Mouse (Mus musculus) Muller cell, postnatal 12 days (primary cell): ENCODE data around the gene Grid2.

Experiments used
- DNase-seq: peaks from one replicate; pipeline ENCODE4 v3.0.0-alpha.2; 2015; ENCODE audit errors: inconsistent ontology term

Gene Grid2

DNA sequence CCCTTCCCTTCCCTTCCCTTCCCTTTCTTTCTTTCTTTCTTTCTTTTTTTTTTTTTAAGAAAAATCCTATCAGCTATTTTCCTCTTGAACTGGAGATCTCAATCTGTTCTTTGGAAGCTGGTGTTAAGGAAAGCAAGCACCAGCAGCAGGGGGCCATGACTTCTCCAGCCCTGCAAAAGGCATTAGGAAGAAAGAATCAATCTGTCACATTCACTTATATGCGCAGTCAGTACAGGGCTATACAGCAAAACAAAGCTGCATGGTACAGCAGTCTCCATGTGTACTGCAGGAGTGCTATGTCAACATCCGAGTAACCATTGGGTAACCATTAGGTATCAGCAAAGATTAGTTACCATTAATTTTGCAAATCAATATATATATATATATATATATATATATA lies 809.0 kb downstream of the Grid2 start:
- no peak for DNase-seq

DNA sequence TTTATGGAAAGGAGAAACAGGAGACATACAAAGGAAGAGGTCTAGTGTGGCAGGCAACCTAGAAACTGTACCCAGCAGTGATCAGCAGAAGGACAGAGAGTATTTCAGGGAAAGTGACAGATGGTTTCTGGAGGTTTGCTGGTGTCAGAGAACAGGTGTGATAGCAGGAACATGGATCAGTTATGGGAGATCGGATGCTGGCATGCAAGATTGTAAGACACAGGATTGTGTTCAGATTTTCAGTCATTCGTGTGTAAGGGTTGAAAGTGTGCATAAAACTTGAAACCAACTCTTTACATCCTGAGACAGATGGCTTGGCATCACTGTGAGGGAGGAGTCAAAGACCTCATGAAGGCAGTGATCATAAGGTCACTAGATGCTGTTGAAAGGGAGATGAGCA lies 817.7 kb downstream of the Grid2 start:
- no peak for DNase-seq

DNA sequence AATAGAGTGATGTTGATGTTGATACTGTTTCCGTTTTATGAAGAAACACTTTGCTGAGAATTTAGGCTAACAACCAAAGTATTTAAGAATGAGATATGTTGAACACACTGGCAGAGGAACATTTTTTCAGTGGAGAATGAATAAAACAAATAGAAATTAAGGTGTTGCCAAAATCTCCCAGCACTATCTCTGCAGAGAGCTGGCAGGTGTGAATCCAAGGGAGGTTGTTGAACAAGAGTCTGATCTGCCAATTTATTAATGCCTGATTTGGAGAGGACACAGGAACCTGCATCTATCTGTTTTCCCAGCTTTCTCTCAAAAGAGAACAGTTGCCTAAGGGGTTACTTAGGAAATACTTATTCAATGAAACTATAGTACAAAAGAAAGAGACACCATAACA lies 822.2 kb downstream of the Grid2 start:
- no peak for DNase-seq

DNA sequence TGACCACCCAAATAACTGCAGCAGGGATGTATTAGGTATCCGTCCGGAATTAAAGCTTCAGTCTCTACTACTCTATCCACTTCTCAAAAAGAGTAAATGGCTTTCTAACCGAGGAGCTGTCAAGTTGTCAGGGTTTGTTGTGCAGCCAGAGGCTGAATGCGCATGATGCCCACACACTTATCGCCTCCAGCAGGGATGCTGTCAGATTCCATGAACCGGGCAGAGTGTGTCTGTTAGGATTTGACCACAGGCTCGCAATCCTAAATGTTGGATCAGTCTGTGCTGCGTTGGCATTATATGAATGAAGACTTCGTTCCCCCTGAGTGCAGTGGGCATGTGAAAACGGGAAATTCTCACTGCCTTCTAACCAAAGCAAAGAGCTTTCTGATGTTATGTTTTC lies 843.0 kb downstream of the Grid2 start:
- DNase-seq: peak; percentile 76

DNA sequence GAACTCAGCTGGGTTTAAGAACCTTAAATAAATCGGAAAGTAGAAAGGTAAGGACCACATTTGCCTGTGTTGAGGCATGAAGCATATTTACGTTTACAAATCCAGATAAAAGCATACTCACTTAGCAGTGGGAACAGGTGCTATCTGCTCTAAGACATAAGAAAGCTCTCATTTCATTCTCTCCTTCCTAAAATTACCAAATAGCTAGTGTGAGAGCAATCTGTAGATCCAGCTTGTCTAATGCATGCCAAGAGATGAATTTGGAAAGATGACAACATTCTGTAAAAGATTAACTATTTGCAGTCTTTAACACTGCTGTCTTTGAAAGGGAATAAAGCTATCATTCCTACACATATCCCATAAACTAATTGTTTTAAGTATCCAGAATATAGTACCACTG lies 858.9 kb downstream of the Grid2 start:
- DNase-seq: no peak

DNA sequence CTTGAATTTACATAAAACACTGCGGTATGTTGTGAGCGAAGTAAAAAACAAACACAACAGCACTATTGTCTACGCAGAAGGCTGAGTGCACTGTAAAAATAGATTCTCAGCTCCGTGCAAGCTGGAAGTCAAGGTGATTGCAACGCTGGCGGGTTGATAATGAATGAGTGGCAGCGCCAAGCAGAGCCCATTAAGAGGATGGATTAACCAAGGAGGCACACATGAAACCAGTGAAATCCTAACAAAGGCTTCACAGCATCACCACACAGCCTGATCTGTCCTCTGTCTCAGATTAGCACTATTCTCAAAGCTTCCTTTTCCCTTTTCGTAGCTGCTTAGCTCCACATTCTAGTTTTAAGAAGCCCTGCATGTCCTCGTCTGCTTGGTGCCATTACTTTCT lies 880.6 kb downstream of the Grid2 start:
- no peak for DNase-seq

GRCm38 (mm10) chr6:64148613-64149012 lies 892.9 kb downstream of the Grid2 start:
- no peak for DNase-seq

DNA sequence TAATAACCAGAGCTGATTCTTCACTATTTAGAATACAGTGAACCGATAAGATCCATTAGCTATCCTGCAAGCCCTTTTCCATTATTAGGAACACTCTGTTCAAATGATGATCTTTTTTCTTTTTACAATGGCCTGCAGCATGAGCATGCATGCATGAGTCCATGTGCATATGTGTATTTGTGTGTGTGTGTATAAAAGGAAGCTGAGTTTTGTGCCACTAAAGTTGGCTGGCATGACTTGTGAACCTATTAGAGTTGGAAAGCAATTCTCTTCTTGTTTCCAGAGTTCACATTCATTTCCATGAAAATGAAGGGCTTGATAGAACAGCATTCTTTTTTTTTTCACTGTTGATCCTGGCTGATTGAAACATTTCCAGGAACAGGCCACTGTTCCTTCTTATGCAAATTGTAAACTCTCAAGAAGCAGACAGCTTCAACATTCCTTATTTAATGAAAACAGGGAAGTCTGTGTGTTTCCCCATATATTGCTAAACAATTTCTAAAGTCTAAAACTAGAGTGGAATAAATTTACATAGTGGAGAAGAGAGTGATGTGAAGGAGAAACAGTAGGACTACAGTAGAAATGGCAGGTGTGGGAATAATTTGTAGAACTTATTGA lies 919.4 kb downstream of the Grid2 start:
- DNase-seq: peak; percentile 7

- no peak for DNase-seq
Observed at GRCm38 (mm10) chr6:64193646-64194045, 938.0 kb downstream of the Grid2 start.

- DNase-seq: no peak
Observed at GRCm38 (mm10) chr6:64202396-64203122, 946.9 kb downstream of the Grid2 start.

- DNase-seq: peak; percentile 91
Observed at GRCm38 (mm10) chr6:64236351-64236750, 980.7 kb downstream of the Grid2 start.

GRCm38 (mm10) chr6:64240526-64240925 lies 984.9 kb downstream of the Grid2 start:
- no peak for DNase-seq

DNA sequence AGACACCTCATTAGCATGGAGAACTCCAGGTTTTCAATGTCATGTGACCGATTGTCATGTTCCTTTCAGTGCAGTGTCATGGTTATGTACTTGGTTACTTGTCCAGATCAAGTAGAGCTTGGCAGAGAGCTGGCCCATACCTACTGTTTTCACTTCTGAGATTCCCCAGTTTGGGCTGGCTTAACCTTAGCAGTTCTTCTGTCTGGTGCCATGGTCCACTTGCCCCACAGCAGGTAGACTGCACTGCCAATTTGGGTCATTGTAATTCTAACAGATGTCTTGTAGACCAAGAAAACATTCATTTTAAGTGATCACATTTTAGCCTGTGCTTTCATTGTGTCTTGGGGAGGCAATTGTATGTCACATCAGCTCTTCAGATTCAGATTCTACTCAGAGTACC lies 990.3 kb downstream of the Grid2 start:
- DNase-seq: no peak

DNA sequence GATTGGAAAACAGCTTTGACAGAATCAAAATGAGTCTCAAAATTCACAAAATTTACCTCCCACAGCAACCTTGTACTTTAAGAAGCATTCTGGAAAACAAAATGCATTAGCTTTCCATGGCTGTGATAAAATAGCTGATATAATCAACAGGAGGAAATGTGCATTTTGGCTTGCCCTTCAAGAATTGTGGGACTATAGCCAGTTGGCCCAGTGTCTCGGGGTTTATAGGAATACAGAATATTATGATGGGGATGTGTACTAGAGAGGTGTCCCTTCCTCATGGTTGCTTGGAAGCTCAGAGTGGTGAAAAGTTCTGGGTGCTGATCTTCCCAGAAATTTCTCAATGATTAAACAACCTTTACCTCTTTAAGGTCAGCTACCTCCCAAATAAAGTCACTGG lies 995.4 kb downstream of the Grid2 start:
- no peak for DNase-seq

DNA sequence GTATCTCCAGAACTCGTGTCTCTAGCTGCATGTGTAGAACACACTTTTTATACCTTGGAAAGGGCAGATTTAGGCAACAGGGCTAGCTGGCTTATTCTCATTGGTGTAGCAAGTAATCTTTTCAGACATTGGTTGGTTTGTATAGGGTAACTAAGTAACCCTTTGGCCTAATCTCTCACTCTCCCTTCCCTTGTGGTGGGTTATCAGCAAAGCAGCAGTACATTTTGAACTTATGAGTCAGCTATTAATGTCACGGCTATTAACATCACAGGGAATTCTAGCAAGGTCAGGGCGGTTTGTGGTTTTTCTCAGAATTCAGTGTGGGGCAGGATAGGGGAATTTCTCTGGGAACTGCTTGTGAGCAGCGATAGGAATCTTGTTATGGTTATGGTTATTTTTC lies 1007.8 kb downstream of the Grid2 start:
- peak; percentile 20 for DNase-seq

- DNase-seq: no peak
Observed at GRCm38 (mm10) chr6:64264224-64264623, 1008.5 kb downstream of the Grid2 start.

- DNase-seq: peak; percentile 90
Observed at GRCm38 (mm10) chr6:64274319-64275114, 1018.8 kb downstream of the Grid2 start.

DNA sequence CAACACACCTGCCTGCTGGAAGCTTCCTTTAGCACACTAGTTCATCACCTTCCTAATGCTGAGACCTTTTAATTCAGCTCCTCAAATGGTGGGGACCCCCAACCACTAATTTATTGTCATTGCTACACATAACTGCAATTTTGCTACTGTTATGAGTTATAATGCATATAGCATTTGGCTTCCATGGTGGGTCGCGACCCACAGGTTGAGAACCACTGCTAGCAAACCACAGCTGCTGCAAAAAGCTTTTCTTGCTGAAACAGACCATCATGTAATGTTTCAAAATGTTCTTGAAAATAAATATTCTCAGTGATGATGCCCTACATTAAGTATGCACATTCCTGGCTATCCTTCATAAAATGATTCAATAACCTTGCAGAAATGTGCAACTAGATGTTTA lies 1024.3 kb downstream of the Grid2 start:
- no peak for DNase-seq

GRCm38 (mm10) chr6:64293761-64294160 lies 1038.1 kb downstream of the Grid2 start:
- DNase-seq: no peak

GRCm38 (mm10) chr6:64297633-64298032 lies 1042.0 kb downstream of the Grid2 start:
- DNase-seq: no peak

- DNase-seq: no peak
Observed at GRCm38 (mm10) chr6:64304709-64305476, 1049.2 kb downstream of the Grid2 start.

GRCm38 (mm10) chr6:64308631-64309030 lies 1053.0 kb downstream of the Grid2 start:
- peak; percentile 91 for DNase-seq
